Mouse (Mus musculus): ENCODE data around the gene Olfr430.

DNA sequence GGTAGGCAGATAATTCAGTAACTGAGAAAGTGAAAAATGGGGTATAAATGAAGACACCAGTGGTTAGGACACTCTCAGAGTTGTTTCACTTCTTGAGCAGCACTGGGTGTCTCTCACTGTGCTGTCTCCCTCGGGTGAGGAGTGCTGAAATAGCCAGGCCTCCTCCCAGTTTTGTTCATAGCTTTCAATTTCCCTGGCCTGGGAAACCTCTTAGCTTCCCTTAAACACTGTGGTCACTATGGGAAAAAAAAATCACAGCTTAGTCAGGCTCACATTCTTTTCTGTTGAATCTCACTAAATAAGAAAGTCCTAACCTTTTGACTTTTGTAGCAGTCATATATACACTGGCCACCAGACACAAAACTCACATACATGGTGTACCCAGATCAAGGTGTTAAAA lies 34.7 kb upstream of the Olfr430 start, which contains the start of gene Ifi205:
- TF ChIP-seq CTCF (IDR thresholded peaks at IDR 0.05; ENCODE audit: borderline replicate concordance, insufficient read depth, low read depth, low read length), result no peak
- TF ChIP-seq POLR2A (IDR thresholded peaks at IDR 0.05; ENCODE audit: borderline replicate concordance, insufficient read depth, low read length), result no peak
